Mouse (Mus musculus): ENCODE measurements around the gene Vmn2r105. TPM values are rescaled to one million over a fixed set of nuclear protein-coding genes. Genes with fewer than 3 reads are reported as not detected.

Gene Vmn2r105
- not detected for total RNA-seq (2021)
- long read RNA-seq, experiment 1 = 0 reads
- long read RNA-seq, experiment 2 = 0 reads

DNA sequence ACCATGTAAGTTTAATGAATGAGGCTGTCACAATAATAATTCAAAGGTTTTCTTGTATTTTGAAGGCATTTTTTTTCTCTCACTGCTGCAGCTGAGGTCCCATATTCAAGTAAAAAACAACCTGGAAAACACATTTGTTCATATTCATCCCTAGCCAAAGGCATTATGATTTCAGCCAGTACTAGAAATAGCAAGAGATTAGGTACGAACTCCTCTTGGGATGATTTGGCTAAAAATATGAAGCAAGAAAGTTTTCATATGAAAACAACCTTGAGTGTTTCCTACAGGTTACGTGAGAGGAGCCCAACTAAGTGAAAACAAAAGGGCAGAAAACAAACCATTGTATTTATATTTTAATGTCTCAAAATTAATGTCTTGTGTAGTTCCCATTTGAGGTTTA is at the start of gene Vmn2r105:
Gene Vmn2r105, minus strand, starts transcription at position 101 of the 400 bp plus-strand sequence.
- intact Hi-C loops (cut with DNase I; ENCODE audit: low total_unique reads) = no loop called here
- no peak for DNase-seq

DNA sequence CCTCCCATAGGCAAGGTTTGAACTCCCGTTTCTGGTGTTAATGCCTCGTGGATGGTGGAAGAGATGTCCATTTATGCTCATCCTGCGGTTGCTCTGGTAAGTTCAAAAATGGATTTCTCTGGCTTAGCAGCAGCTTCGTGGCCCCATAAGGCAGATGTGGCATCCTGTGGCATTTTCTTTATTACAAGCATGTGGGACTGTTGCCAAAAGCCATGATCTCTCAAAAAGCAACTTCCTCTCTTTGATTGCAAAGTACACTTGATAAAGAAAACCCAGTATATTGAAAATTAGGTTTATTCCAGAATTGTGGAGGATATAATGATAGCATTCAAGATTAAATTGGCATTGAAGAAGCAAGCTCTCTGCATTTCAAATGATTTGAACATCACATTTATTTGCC is 20.7 kb upstream of the Vmn2r105 start:
- intact Hi-C loops (cut with DNase I; ENCODE audit: low total_unique reads) = no loop called here
- no peak for DNase-seq

DNA sequence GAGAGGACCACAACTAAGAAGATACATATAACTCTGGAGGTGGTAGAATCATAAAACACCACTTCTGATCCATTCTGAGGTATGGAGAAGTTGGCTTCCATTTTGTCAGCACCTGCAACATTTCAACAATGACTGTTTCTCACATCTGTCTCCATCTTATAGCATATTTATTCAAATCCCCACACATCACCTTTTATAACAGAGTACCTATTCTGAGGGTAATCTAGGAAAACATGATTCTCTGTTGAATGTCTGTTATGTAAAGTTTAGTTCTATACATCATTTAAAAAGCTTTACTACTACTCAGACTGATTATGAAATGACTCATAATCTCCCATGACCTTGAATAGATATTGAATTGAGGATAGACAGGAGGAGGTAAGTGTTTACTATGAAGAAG is 51.9 kb downstream of the Vmn2r105 start, which contains the start of gene Fpr-rs6:
Gene Fpr-rs6, minus strand, starts transcription at position 101 of the 400 bp plus-strand sequence.
- no peak for DNase-seq

More for the DNA sequence above, 51.9 kb downstream of the Vmn2r105 start, which contains the start of gene Fpr-rs6:
- intact Hi-C loops (cut with DNase I; ENCODE audit: low total_unique reads) = no loop called here

Other genes with a start within 250 kb of the Vmn2r105 start
- gene Vmn2r104, start 186.7 kb downstream of the Vmn2r105 start, total RNA-seq (2021) = not detected
- not detected for gene Fpr-rs7, start 120.8 kb downstream of the Vmn2r105 start, total RNA-seq (2021)
- gene Fpr-rs6, start 52.0 kb downstream of the Vmn2r105 start, total RNA-seq (2021) = not detected
- gene Vmn2r106, start 50.5 kb upstream of the Vmn2r105 start, total RNA-seq (2021) = not detected
- not detected for gene Vmn2r107, start 110.2 kb upstream of the Vmn2r105 start, total RNA-seq (2021)
- gene Vmn1r224, start 179.1 kb upstream of the Vmn2r105 start, total RNA-seq (2021) = not detected
- not detected for gene Vmn2r108, start 246.3 kb upstream of the Vmn2r105 start, total RNA-seq (2021)

Data from gastrocnemius, postnatal 14 days (tissue).